Mouse (Mus musculus) left cerebral cortex, postnatal 4 days (tissue): Measurements from ENCODE around the gene Elf4. TPM values are rescaled to one million over a fixed set of nuclear protein-coding genes. Genes with fewer than 3 reads are reported as not detected.

Source experiments
- DNase-seq: peaks from one replicate; pipeline ENCODE4 v3.0.0-alpha.2; 2022
- intact Hi-C: fragments of 180-260 bp; cut with DNase I; formaldehyde crosslinking; loops from one replicate; pipeline ENCODE4 v1.15.1; 2025
- total RNA-seq, 2 experiments: library from RNA; stranded (reverse); gene quantifications; 2 replicates each; pipeline ENCODE4 v1.2.3; 2021

Gene Elf4
- total RNA-seq, 2 experiments from 2014 or later: 1.1 to 1.5 TPM

DNA sequence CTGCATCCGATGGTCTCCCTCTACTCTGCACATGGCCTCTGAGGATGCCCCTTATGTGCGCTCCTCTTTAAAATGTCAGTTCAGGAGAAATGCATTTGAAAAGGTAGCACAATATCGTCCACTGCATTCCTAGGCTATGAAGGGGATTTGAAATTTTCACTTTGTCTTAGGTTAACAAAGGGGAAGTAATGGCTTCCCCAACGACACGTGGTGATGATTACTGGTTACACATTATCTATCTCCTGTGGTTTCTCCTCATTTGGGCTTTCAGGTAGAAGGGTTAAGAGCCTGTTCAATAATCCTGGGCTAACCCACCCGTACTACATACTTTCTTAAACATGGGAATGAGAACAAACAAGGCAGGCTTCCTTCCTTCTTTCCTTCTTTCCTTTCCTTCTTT, 73.6 kb downstream of the Elf4 start:
- DNase-seq: no peak
- intact Hi-C loops: loop anchor here (10.0 kb wide), 1 partner anchor 105 kb away; no protein-coding TSS in a partner anchor

DNA sequence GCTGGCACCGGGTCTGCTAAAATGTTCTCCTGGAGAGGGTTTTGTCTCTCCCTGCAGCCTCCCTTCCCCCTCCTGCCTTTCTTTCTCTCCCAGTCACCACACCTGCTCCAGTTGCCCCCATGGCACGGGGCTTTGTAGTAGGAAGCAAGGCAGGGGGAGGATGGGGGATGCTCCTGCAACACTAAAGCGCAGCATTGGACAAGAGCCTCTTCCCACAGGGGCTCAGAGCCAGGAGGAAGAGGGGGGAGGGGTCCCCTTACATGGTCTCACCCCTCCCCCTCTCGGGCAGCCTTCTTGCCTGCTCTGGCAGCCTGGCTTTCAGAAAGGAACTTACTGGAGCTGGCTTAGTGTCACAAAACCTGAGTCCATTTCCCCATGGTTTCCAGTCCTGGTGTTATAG, 77.0 kb downstream of the Elf4 start:
- intact Hi-C loops: loop anchor here (10.0 kb wide), 1 partner anchor 101 kb away; no protein-coding TSS in a partner anchor
- DNase-seq: peak; percentile 33

DNA sequence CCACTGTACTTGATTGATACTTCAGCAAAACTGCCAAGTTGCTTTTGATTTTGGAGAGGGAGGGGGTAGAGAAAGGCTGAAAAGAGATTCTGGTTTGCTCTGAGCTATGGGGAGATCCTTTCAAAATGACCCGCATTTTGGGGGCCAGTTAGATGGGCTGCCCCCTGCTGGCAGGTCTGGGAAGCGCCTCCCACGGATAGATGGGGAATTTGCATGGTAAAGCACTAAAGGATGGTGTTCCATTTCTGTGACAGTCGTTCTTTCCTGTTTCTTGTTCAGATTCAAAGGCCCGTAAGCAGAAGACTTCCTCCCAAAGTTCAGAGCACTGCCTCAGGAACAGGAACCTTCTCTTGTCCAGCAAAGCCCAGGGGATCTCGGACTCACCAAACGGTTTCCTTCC, 79.3 kb downstream of the Elf4 start:
- intact Hi-C loops: loop anchor here (10.0 kb wide), 1 partner anchor 99 kb away; no protein-coding TSS in a partner anchor
- peak; percentile 25 for DNase-seq

DNA sequence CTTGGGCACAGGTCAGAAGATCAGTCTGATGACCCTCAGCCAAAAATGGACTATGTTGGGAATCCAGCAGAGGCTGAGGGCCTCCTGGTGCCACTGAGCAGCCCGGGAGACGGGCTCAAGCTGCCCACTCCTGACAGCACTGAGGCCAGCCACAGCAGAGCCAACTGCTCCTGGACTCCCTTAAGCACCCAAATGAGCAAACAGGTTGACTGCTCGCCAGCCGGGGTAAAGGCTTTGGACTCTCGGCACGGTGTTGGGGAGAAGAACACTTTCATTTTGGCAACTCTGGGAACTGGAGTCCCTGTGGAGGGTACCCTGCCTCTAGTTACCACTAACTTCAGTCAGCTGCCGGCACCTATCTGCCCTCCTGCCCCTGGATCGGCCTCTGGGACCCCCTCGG, 95.1 kb downstream of the Elf4 start:
- DNase-seq: no peak
- intact Hi-C loops: no loop called here

DNA sequence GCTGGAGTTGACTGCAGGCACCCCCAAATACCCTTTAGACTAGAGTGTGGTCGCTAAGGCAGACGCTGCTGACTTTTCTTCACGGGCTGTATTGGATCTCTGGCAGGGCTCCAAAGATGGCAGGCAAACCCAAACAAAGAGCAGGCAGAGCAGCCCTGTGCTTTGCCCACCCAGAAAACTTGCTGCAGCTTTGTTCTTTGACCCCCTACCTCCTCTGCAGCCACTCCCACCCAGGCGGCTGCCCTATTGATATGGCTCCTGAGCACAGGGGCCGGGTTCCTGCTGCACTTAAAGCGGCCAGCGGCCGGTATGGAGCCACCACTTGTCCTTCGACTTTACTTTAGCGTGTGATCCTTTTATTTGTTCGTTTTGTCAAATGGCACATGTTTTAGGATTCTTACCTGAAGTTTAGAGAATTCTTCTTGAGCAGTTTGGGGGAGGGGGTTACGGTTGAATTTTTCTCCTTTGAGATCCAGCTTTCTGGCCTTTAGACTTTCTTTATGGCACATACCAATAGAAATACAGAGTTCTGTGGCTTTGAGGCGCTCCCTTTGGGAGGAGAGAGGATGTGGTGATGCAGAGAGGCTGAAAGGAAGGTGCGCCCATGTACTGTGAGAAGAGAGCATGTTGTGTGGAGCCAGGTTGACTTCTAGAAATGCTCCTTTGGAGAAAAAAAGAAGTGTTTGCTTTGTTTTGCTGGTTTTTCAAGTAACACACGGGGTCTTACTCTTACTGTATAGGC, 96.9 kb downstream of the Elf4 start:
- intact Hi-C loops: no loop called here
- peak; percentile 10 for DNase-seq

Other genes with a start within 250 kb of the Elf4 start
- gene Utp14a, start 206.3 kb downstream of the Elf4 start, total RNA-seq: 10 to 100 TPM; 24.4 to 26.4 TPM
- 10 to 100 TPM; 27.9 to 33.5 TPM for gene Bcorl1, start 121.8 kb downstream of the Elf4 start, total RNA-seq
- gene Aifm1, start 50.4 kb upstream of the Elf4 start, total RNA-seq: 10 to 100 TPM; 22.3 to 25.2 TPM
- gene Rab33a, start 56.2 kb upstream of the Elf4 start, total RNA-seq: 10 to 100 TPM; 50.7 to 51.4 TPM
- gene Zfp280c, start 131.4 kb upstream of the Elf4 start, total RNA-seq: 10 to 100 TPM; 36.9 to 37.4 TPM
- gene Slc25a14, start 160.3 kb upstream of the Elf4 start, total RNA-seq: 10 to 100 TPM; 29.3 to 31.0 TPM
- not detected for gene Gpr119, start 211.3 kb upstream of the Elf4 start, total RNA-seq
- gene Rbmx2, start 231.9 kb upstream of the Elf4 start, total RNA-seq: 1 to 10 TPM; 7.9 to 8.5 TPM